Mouse (Mus musculus) Muller cell, postnatal 12 days (primary cell): Measurements from ENCODE around the gene Olfr65.

Experiments
- DNase-seq: peaks from one replicate; pipeline ENCODE4 v3.0.0-alpha.2; 2015; ENCODE audit errors: inconsistent ontology term

Gene Olfr65

GRCm38 (mm10) chr7:103903187-103903586, at the start of gene Olfr65:
TSS of gene Olfr65 (plus strand) at chr7:103903487.
- no peak for DNase-seq

DNA sequence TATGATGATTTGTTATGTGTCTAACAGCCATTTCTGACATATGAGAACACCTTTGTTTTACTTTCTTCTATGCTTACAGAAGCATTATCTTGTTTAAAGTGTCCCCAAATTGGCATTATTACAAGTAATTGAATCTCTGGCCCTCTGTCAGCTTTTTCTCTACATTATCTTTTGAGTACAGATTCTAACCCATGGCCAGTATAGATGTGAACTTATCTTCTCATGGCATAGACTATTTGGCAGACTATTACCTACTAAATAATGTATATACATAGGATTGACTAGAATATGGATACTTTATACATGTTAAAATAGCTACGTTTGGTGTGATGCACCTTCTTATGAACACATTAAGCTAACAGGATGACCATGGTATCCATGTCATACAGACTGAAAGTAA, 48.6 kb upstream of the Olfr65 start:
- DNase-seq = no peak

GRCm38 (mm10) chr7:103859076-103859475, 44.2 kb upstream of the Olfr65 start:
- DNase-seq = no peak

DNA sequence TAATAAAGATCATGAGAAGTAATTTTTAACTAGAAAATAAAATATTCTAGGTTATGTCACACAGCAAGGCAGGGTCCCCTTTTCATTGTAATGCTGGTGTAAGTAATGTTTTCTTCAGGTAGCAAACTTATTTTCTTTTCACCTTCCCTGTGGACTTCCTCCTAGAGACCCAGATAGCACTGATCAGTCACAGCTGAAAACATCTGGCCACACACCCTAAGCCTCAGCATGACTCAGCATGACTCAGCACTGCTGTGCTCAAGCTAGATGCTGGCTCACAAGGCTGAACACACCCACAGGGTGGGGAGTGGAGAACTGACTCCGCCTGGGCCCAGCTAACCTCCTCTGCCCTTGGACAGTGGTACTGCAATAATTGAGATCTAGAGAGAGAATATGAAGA, 42.4 kb upstream of the Olfr65 start:
- no peak for DNase-seq

GRCm38 (mm10) chr7:103861531-103861930, 41.8 kb upstream of the Olfr65 start:
- DNase-seq = no peak

DNA sequence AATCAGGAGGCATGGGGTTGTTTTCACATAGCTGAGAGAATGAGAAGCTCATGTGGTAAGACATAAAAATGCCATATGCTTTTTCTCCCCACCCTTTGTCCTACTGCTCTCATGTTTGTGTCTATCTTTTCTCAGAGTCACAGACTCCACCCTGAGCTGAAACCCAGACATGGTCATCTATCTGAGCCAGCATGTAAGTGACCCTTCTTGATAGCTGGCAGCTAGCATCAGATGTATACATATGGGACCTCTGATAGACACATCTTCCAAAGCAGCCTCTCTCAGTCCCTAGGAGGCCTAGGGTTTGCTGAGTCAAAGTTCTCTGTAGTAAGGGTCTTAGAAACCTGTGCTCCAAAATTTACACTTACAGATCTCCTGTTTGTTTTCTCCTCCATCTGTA, 37.6 kb upstream of the Olfr65 start:
- DNase-seq = no peak

GRCm38 (mm10) chr7:103870667-103871066, 32.6 kb upstream of the Olfr65 start:
- DNase-seq = no peak

DNA sequence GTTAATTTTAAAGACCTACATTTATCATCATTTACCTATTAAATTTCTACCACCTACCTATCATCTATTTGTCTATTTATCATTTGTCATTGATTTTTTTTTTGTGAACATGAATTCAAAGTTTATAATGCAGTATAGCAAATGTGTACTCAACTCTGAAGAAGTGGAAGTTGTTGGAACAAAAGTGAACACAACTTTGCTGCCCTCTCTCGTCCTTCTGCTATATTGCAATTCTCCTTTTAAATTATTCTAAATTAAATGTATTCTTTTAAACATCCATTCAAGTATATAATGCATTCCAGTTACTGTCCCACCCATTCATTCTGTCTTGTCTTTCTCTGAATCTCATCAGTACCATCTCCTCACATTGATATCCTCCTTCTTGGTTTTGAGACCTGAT, 30.2 kb upstream of the Olfr65 start:
- no peak for DNase-seq

DNA sequence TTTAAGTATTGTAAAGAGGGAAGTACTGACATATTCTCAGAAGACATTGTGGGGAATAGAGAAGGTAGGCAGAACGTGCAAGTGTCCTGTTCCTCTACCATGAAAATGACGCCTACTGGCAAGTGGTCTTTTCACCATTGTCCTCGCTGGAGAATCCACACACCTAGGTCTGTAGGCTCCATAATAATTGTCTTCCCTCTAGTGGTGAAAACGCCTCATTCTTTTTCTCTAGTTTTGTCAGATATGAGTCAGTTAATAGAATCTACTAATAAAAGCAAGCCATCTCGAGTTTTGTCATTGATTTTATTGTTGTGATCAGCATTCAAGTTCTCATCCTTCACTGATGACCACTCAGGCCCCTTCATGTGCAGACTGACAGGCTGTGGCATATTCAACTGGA, 28.8 kb upstream of the Olfr65 start:
- no peak for DNase-seq

DNA sequence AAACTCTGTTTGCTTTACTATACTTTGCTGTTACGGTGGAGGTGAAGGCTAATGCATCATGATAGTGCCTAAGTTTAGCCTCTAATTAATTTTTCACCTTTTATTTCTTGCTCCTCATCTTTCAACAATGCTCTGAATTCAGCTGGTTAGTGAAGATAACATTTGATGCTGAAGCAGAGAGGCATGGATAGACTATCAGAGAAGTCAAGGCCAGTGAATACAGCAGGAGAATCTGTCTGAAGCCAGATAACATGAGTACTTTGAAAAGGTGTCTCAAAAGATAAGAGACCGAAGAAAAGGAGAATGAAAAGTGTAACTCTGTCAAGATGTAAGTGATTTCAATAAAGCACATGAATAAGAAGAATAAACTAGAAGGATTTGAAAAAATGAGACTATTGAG, 26.2 kb upstream of the Olfr65 start:
- no peak for DNase-seq

DNA sequence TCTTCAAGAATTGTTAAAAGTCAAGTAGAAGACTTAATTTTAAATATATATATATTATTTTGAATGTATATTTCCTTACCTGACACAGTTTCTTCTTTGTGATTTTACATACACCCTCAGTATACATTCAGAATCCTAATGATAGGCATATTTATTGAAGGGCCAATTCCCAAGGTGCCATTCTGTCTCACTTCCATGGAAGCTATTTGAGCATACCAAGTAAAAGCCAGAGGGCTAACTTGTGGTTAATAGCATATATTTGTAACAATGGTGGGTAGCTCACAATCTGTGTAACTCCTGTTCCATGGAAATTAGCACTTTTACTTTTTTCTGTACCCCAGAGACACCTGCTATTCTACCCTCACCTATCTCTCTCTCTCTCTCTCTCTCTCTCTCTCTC, 17.1 kb upstream of the Olfr65 start, which contains the start of gene Olfr66:
TSS of gene Olfr66 (minus strand) at position 101 of the 400 bp plus-strand sequence.
- no peak for DNase-seq

GRCm38 (mm10) chr7:103894385-103894784, 8.9 kb upstream of the Olfr65 start, which contains the start of gene Olfr64:
TSS of gene Olfr64 (minus strand) at chr7:103894485.
- DNase-seq = no peak

GRCm38 (mm10) chr7:103910047-103910446, 6.8 kb downstream of the Olfr65 start:
- no peak for DNase-seq

- DNase-seq = no peak
Measured at GRCm38 (mm10) chr7:103912969-103913511, 9.8 kb downstream of the Olfr65 start.

GRCm38 (mm10) chr7:103915338-103915737, 12.1 kb downstream of the Olfr65 start:
- DNase-seq = no peak

- no peak for DNase-seq
Measured at GRCm38 (mm10) chr7:103928525-103928924, 25.2 kb downstream of the Olfr65 start, which contains the start of gene Olfr631. TSS of gene Olfr631 (plus strand) at chr7:103928825.

GRCm38 (mm10) chr7:103934264-103934663, 31.0 kb downstream of the Olfr65 start, which contains the start of gene Olfr632:
TSS of gene Olfr632 (plus strand) at chr7:103934347.
- no peak for DNase-seq

GRCm38 (mm10) chr7:103942730-103943129, 39.4 kb downstream of the Olfr65 start:
- no peak for DNase-seq

- no peak for DNase-seq
Measured at GRCm38 (mm10) chr7:103944137-103944536, 40.9 kb downstream of the Olfr65 start, which contains the start of gene Olfr633. TSS of gene Olfr633 (plus strand) at chr7:103944437.
